Mouse (Mus musculus) embryonic fibroblast, embryonic 13.5 days (primary cell): ENCODE data around the gene Rln1.

Experiments used
- CTCF ChIP-seq: IDR thresholded peaks from 2 replicates; pipeline ENCODE4 v1.5.1; 2011; ENCODE audit warnings: mild to moderate bottlenecking, control low read depth, low read length, moderate library complexity, borderline replicate concordance; ENCODE audit not compliant: insufficient read depth
- POLR2A ChIP-seq: IDR thresholded peaks from 2 replicates; pipeline ENCODE4 v1.6.1; 2011; ENCODE audit warnings: low read depth, mild to moderate bottlenecking, control low read depth, low read length, moderate library complexity

GRCm38 (mm10) chr19:29368041-29368440 is 33.6 kb upstream of the Rln1 start:
- no peak for TF ChIP-seq POLR2A
- TF ChIP-seq CTCF: no peak
